Mouse (Mus musculus) embryonic fibroblast, embryonic 13.5 days (primary cell): Measurements from ENCODE around the gene Dnajc16. TPM values are rescaled to one million over a fixed set of nuclear protein-coding genes. Genes with fewer than 3 reads are reported as not detected.

Experiments
- H3K27ac ChIP-seq: 2 replicates; pipeline ENCODE4 v1.5.1; 2012; ENCODE audit warnings: low read length, control low read depth, inconsistent platforms; ENCODE audit not compliant: insufficient read depth
- H3K4me1 ChIP-seq: 2 replicates; pipeline ENCODE4 v1.6.1; 2011; ENCODE audit warnings: low read length; ENCODE audit not compliant: control insufficient read depth, insufficient read depth
- H3K4me3 ChIP-seq: 2 replicates; pipeline ENCODE4 v1.5.1; 2011; ENCODE audit warnings: mild to moderate bottlenecking, control low read depth, low read length; ENCODE audit not compliant: insufficient read depth
- CTCF ChIP-seq: IDR thresholded peaks from 2 replicates; pipeline ENCODE4 v1.5.1; 2011; ENCODE audit warnings: mild to moderate bottlenecking, control low read depth, low read length, moderate library complexity, borderline replicate concordance; ENCODE audit not compliant: insufficient read depth
- POLR2A ChIP-seq: IDR thresholded peaks from 2 replicates; pipeline ENCODE4 v1.6.1; 2011; ENCODE audit warnings: low read depth, mild to moderate bottlenecking, control low read depth, low read length, moderate library complexity
- polyA plus RNA-seq: library from polyadenylated mRNA; stranded (reverse); fragments of >200 nt; gene quantifications from 2 replicates; pipeline ENCODE4 v1.2.4, GENCODE M21; 2011; ENCODE audit warnings: low read depth; ENCODE audit not compliant: missing spikeins, insufficient read length

Dnajc16 gene
- polyA plus RNA-seq, 1 experiment: 11.3 TPM

DNA sequence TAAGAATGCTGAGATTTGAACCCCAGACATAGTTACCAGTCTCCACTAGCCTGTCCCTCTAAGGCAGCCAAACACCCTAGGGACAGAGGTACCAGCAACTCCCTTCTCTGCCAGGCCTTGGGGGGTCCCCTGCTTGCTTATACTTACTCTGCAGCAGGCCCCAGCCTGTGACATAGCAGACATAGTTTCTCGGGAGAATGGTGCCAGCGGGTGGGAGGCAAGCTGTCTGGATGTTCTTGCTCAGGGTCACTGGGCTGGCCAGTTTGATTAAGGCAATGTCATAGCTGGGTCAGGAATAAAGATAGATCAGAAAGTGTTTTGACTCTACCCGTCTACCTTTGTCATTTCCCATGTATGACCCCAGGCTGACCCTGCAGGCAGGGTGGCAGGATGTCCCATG, 30.4 kb upstream of the Dnajc16 start:
- H3K4me1 ChIP-seq: no peaks in the 10 kb centered on the region
- TF ChIP-seq CTCF: no peak
- TF ChIP-seq POLR2A: no peak
- no peak overlapping the region for H3K27ac ChIP-seq
- no peak overlapping the region for H3K4me3 ChIP-seq

DNA sequence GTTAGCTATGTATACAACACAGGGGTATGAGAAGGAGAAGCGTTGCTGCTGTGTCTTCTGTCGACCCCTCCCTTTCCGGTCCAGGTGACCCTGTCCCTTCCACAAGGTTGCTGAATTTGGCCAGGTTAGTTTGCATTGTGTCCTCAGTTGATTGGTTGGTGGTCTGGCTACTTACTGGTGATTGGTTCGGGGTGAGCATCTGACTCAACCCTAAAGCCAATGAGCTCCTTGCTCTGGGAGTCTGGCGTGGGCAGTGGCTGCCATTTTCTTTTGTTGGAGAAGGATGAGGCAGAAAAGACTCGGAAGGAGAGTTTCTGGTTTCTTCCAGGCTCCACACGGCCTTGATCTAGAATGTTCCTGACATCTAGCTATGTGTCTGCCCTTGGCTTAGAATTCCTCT, 28.6 kb upstream of the Dnajc16 start:
- no peaks in the 10 kb centered on the region for H3K4me1 ChIP-seq
- no peak overlapping the region for H3K27ac ChIP-seq
- TF ChIP-seq CTCF (no peak), POLR2A (no peak)
- H3K4me3 ChIP-seq: no peak overlapping the region

GRCm38 (mm10) chr4:141818861-141819260, 28.1 kb upstream of the Dnajc16 start:
- TF ChIP-seq POLR2A (no peak), CTCF (no peak)
- no peak overlapping the region for H3K4me3 ChIP-seq
- H3K4me1 ChIP-seq: no peaks in the 10 kb centered on the region
- H3K27ac ChIP-seq: no peak overlapping the region

GRCm38 (mm10) chr4:141817706-141818105, 27.0 kb upstream of the Dnajc16 start:
- no peak overlapping the region for H3K4me3 ChIP-seq
- TF ChIP-seq POLR2A: no peak
- no peak for TF ChIP-seq CTCF
- no peaks in the 10 kb centered on the region for H3K4me1 ChIP-seq
- H3K27ac ChIP-seq: no peak overlapping the region

DNA sequence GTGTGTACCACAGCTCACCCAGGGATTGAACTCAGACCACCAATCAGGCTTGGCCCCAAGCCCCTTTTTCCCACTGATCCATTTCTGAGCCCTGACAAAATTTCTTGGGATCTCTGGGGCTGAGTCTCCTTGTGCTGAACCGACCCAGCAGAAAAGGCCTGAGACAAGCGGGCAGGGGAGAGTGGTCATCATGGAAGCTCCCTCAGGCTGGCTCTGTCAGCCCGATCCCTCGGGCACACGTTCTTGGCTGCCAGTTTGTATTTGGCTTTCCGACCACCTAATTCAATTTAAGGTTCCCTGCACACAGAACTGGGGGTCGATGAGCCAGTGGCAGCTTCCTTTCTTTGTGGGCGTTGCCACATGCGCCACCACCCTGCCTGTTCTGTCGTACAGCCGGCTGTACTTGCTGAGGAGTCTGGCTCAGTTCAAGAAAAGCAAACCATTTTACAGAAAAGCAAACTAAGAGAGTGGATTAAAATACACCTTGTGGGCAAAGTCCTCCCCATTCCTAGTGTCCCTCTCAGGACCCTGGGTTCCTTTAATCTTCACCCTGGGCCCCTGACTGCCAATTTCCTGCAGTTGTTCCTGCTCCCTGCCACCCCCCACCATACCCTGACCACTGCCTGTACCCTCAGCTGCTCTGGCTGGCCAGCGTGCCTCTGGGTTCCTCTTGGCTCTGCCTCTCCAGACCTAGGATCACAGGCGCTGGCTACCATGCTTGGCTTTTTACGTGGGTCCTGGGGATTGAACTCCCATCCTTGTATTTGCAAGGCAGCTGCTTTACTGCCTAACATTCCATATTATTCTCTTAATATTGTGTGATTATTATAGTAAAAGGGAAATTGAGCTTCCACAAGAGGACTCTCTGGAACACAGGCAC, 26.3 kb upstream of the Dnajc16 start:
- no peaks in the 10 kb centered on the region for H3K4me1 ChIP-seq
- H3K27ac ChIP-seq: no peak overlapping the region
- H3K4me3 ChIP-seq: no peak overlapping the region
- no peak for TF ChIP-seq POLR2A
- no peak for TF ChIP-seq CTCF

DNA sequence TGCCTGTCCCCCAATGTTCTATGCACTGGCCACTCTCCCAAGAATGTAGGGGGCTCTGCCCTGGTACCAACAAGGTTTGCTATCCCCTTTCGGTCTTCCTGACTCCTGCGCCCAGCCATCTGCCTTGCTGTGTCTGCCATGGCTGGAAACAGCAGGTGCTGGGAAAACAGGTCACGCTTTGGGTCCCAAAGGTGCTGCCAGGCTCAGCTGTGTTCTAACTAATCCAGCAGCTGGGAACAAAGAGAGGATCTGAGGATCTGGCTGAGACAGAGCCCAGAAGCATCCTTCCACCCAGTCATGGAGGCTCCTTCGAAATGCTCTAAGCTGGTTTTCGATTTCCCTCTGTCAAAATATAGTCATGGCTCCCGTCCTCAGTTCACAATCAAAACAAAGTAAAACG, 25.5 kb upstream of the Dnajc16 start:
- TF ChIP-seq CTCF (no peak), POLR2A (no peak)
- Histone ChIP-seq H3K4me1 (no peaks in the 10 kb centered on the region), H3K27ac (no peak overlapping the region), H3K4me3 (no peak overlapping the region)

- TF ChIP-seq POLR2A (no peak), CTCF (no peak)
- Histone ChIP-seq H3K4me3 (no peak overlapping the region), H3K4me1 (no peaks in the 10 kb centered on the region), H3K27ac (no peak overlapping the region)
These were observed 20.6 kb upstream of the Dnajc16 start for GRCm38 (mm10) chr4:141811375-141811774.

- TF ChIP-seq CTCF (no peak), POLR2A (no peak)
- H3K4me1 ChIP-seq: no peaks in the 10 kb centered on the region
- H3K4me3 ChIP-seq: no peak overlapping the region
- H3K27ac ChIP-seq: no peak overlapping the region
These were observed 20.2 kb upstream of the Dnajc16 start for GRCm38 (mm10) chr4:141810975-141811374.

GRCm38 (mm10) chr4:141809850-141810464, 19.2 kb upstream of the Dnajc16 start:
- H3K4me1 ChIP-seq: no peaks in the 10 kb centered on the region
- no peak overlapping the region for H3K27ac ChIP-seq
- H3K4me3 ChIP-seq: no peak overlapping the region
- TF ChIP-seq POLR2A: no peak
- peak; percentile 88; the same call in 1 of the 2 replicates for TF ChIP-seq CTCF

- H3K27ac ChIP-seq: no peak overlapping the region
- H3K4me3 ChIP-seq: no peak overlapping the region
- TF ChIP-seq POLR2A (no peak), CTCF (no peak)
- no peaks in the 10 kb centered on the region for H3K4me1 ChIP-seq
These were observed 15.2 kb upstream of the Dnajc16 start for GRCm38 (mm10) chr4:141805886-141806285.
